Mouse (Mus musculus) heart, embryonic 10.5 days (tissue): ENCODE results near the gene Psmd10. TPM values are rescaled to one million over a fixed set of nuclear protein-coding genes. Genes with fewer than 3 reads are reported as not detected.

Experiments used
- DNase-seq: peaks from one replicate; pipeline ENCODE4 v3.0.0-alpha.2; 2017; ENCODE audit warnings: low spot score
- H3K27ac ChIP-seq: fragments of 300-500 bp; sonication (generic); 2 replicates; pipeline ENCODE4 v1.5.1; 2016; ENCODE audit warnings: mild to moderate bottlenecking
- H3K27me3 ChIP-seq: fragments of 300-500 bp; sonication (generic); 2 replicates; pipeline ENCODE4 v1.6.1; 2016; ENCODE audit warnings: mild to moderate bottlenecking; ENCODE audit not compliant: poor library complexity, insufficient read depth, severe bottlenecking
- H3K36me3 ChIP-seq: fragments of 300-500 bp; sonication (generic); 2 replicates; pipeline ENCODE4 v1.6.1; 2016; ENCODE audit warnings: mild to moderate bottlenecking, moderate library complexity
- H3K4me1 ChIP-seq: fragments of 300-500 bp; sonication (generic); 2 replicates; pipeline ENCODE4 v1.6.1; 2016; ENCODE audit warnings: mild to moderate bottlenecking
- H3K4me3 ChIP-seq: fragments of 300-500 bp; sonication (generic); 2 replicates; pipeline ENCODE4 v1.5.1; 2016; ENCODE audit warnings: mild to moderate bottlenecking, moderate library complexity
- H3K9me3 ChIP-seq: fragments of 300-500 bp; sonication (generic); 2 replicates; pipeline ENCODE4 v1.6.1; 2016; ENCODE audit warnings: mild to moderate bottlenecking, moderate library complexity
- WGBS: fragments of 180-500 bp; shearing (Covaris S2); methylation state at CpG from one replicate; pipeline ENCODE4 v1.1.7; 2016; 5-methylcytosine and 5-hydroxymethylcytosine counted together
- polyA plus RNA-seq: library from polyadenylated mRNA; unstranded; fragments of >200 nt; fragmentation: Nextera tagmentation; extraction: Ambion mirVana; gene quantifications from 2 replicates; pipeline ENCODE4 v1.2.1, GENCODE M21; 2016

The Psmd10 gene
- polyA plus RNA-seq, 1 experiment from 2014 or later = 48.8 TPM

DNA sequence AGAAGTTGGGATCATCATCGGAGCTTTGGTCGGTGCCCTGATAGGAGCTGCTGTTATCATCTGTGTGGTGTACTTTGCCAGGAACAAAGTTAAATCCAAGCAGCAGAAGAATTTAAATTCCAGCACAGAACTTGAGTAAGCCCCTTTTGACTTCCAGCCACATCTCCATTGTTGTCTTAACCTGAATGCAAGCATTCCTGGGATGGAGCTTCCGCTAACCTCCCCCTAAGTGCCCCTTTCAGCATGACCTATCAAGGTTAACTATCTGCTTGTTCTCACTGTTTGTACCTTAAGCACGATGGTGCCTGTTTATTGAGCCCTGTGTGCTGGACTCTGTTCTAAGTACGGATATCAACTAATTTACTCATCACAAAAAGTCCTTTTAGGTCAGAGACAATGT is 20.3 kb downstream of the Psmd10 start:
- H3K27ac ChIP-seq = no peak overlapping the region

DNA sequence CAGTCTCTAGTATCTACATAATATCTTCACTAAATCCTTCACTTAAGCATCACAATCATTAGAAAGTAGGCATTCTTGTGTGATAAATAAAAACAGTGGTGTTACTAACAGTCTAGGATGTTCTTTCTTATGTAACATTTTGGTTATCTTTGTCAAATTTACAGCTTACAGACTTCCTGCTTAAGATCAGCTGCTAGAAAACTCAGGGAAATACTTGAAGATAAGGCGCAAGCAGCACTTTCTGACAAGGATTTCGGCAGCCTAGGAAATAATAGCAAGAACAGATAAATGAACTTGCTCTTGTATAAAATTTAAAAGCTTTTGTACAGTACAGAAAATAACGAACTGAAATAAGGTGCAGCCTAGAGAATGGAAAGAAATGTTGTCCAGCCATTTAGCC is 23.3 kb downstream of the Psmd10 start:
- Histone ChIP-seq H3K4me1 (no peaks in the 10 kb centered on the region), H3K27ac (no peak overlapping the region), H3K9me3 (no peaks in the 10 kb centered on the region), H3K4me3 (no peak overlapping the region), H3K27me3 (peaks cover 37% of the 10 kb centered on the region), H3K36me3 (no peaks in the 10 kb centered on the region)
- DNase-seq = no peak
- 63% methylated on average over 3 of the region's 3 CpGs for whole genome bisulfite sequencing

More for the DNA sequence above, 20.3 kb downstream of the Psmd10 start:
- Histone ChIP-seq H3K4me3 (no peak overlapping the region), H3K9me3 (no peaks in the 10 kb centered on the region), H3K36me3 (no peaks in the 10 kb centered on the region), H3K4me1 (no peaks in the 10 kb centered on the region), H3K27me3 (peaks cover 36% of the 10 kb centered on the region)
- WGBS = 52% methylated on average over 5 of the region's 5 CpGs
- no peak for DNase-seq

DNA sequence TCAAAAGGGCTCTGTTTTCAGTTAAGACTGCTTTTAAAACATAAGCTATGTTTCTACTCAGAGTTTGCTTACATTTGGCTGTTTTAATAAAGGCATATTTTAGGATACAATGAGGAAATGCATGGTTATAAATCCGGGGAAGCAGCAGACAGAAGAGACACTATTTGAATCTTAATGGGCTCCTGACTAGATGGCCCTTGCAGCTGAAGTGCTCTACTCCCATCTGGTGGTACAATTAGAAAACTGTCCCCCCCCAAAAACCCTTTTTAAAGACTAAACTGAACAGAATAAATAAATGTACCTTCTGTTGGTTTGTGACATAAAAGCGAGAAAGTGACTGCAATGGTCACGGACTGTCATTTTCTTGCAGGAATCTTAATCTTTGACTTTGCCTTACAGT is 24.5 kb downstream of the Psmd10 start:
- no peak overlapping the region for H3K27ac ChIP-seq
- WGBS = 59% methylated on average over 3 of the region's 3 CpGs
- H3K4me3 ChIP-seq = no peak overlapping the region
- H3K27me3 ChIP-seq = peaks cover 33% of the 10 kb centered on the region; the same call in 1 of the 2 replicates
- H3K9me3 ChIP-seq = no peaks in the 10 kb centered on the region
- no peaks in the 10 kb centered on the region for H3K36me3 ChIP-seq
- no peak for DNase-seq
- no peaks in the 10 kb centered on the region for H3K4me1 ChIP-seq

DNA sequence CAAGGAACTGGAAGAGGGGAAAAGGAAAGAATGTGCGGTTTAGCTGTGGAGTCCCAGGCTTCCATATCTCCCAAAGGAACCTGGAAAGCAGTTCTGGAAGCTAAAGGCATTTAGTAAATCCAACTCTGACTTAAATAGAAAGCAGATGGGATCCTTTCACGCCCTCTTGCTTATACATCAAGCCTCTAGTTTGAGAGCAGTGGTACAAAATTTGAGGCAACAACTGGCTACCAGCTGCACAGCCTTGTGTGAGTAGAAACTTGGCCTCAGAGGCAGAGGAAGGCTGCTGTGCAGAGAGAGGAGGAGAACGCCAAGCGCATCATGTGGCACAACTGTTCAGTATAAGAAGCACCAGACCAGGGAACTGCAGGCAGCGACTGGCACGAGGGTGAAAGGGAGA is 35.2 kb downstream of the Psmd10 start:
- Histone ChIP-seq H3K9me3 (no peaks in the 10 kb centered on the region), H3K27ac (no peak overlapping the region), H3K4me3 (no peak overlapping the region), H3K36me3 (no peaks in the 10 kb centered on the region), H3K27me3 (peaks cover 33% of the 10 kb centered on the region; the same call in 1 of the 2 replicates), H3K4me1 (no peaks in the 10 kb centered on the region)
- 82% methylated on average over 6 of the region's 6 CpGs for WGBS
- no peak for DNase-seq

DNA sequence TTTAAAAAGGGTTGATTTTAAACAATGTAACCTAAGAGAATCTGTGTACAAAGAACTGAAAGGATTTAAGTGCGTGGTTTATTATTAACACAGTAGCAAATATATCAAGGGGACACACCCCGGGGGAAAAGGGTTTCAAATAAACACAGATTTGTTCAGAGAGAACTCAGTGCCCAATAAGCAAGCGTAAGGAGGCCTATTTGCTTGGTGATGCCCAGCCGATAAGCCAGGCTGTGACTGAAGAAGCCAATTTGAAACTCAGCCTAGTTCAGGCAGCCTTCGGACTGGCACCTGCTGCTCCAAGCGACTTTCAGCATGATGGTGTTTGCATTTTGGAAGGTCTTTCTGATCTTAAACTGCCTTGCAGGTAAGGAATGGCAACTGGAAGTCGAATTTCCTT is 49.2 kb downstream of the Psmd10 start, which contains the start of gene Vsig1:
Gene Vsig1 (plus strand): TSS at position 249 of the 400 bp plus-strand sequence.
- H3K9me3 ChIP-seq = no peaks in the 10 kb centered on the region
- H3K4me3 ChIP-seq = no peak within 1 kb of the TSS
- H3K27ac ChIP-seq = no peak within 1 kb of the TSS
- peaks cover 10% of the 10 kb centered on the region; the same call in 1 of the 2 replicates for H3K27me3 ChIP-seq
- H3K36me3 ChIP-seq = no peaks in the 10 kb centered on the region
- no peaks in the 10 kb centered on the region for H3K4me1 ChIP-seq
- no peak for DNase-seq
- 69% methylated on average over 7 of the region's 7 CpGs for WGBS

DNA sequence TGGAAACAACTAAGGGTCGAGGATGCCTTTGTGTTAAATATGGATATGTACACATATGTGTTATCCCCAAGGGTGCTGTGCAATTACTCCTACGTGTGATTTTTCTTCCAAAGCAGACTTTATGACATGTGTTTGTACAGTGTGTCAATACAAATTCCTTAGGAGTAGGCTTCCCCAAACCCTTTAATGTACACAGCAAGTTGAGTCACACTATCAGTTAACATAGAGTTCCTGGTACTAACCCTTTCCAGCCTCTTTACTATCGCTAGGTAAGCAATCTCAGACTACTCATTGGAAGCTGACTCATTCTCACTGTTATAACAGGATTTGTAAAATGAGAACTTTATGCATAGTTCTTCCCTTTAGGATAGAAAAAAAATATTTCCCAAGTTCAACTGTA is 53.0 kb downstream of the Psmd10 start:
- no peak overlapping the region for H3K4me3 ChIP-seq
- no peak overlapping the region for H3K27ac ChIP-seq
- peaks cover 10% of the 10 kb centered on the region; the same call in 1 of the 2 replicates for H3K27me3 ChIP-seq
- H3K9me3 ChIP-seq = no peaks in the 10 kb centered on the region
- no peaks in the 10 kb centered on the region for H3K36me3 ChIP-seq
- no peak for DNase-seq
- no peaks in the 10 kb centered on the region for H3K4me1 ChIP-seq
- WGBS = 79% methylated on average over 3 of the region's 3 CpGs

Other genes starting within 250 kb of the Psmd10 start
- not detected in 2 replicates for gene Tex13b, start 143.3 kb downstream of the Psmd10 start, polyA plus RNA-seq
- 0.09 TPM in 1 of 2 replicates, not detected in the other for gene Vsig1, start 49.1 kb downstream of the Psmd10 start, polyA plus RNA-seq
- 14.4 and 15.1 TPM in 2 replicates for gene Atg4a, start 179 bp upstream of the Psmd10 start, polyA plus RNA-seq